Mouse (Mus musculus): ENCODE measurements at regions not wholly inside any gene's neighbourhood (a gene's known extent, or its start where the extent isn't known, plus 50 kb on each side); places are given as distances from the start of the nearest gene placed in this dataset.

DNA sequence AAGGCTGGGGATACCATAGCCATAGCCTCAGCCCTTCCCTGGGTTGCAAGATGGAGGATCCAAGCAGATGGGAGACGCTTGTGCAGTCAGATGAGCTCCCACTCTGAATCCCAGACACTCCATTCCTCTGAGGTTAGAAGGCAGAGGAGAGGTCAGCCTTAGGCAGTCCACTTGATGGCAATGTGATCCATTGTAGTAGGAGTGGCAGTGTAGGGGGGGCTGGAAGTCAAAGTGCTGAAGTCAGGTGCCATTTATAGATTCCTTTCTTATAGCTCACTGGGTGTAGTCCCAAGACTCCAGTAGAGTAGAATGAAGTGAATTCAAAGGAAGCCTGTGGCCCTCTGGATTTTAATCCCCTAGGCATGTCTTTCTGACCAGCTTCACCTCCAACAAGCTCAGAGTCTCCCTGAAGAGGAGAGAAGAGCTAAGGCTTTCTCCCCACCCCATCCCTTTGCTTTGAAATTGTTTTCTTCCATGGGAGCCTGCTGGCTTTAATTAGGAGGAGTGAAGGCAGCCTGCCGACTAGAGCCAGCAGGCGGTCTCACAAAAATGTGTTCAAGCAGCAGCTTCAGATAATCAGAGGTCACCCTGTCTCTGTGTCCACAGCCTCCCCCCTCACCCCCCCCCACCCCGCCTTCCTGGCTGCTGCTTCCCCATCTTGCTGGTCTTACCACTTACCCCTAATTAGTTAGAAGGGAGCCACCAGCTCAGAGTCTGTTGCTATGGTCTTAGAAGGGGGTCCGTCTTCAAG, 2426.4 kb upstream of the 5930422O12Rik start:
- Histone ChIP-seq H3K27ac (replicated peaks; ENCODE audit: low read depth, low read length) (no peak overlapping the region), H3K4me3 (ENCODE audit: insufficient read depth, low read depth, low read length) (no peak overlapping the region), H3K4me1 (ENCODE audit: control insufficient read depth, insufficient read depth, insufficient read length, low read length) (no peaks in the 10 kb centered on the region)

DNA sequence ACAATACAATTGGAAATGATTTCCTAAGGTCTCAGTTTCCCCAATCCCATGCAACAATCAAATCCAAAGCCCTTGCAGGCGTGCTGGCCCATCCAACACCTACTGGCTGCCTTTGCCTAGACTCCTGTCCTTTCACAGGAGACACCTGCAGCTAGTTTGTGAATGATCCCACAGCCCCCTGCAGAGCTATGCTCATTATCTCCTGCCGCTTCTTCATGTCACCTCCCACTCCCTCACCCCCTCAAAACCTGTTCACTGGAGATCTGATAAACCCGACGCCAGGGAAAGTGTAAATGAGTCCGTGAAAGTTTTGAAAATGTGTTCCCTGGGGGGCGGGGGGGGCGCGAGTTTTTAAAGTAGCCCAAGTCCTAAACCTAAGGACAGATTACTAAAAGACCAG, 2420.2 kb upstream of the 5930422O12Rik start:
- Histone ChIP-seq H3K4me1 (ENCODE audit: control insufficient read depth, insufficient read depth, insufficient read length, low read length) (no peaks in the 10 kb centered on the region), H3K27ac (replicated peaks; ENCODE audit: low read depth, low read length) (no peak overlapping the region), H3K4me3 (ENCODE audit: insufficient read depth, low read depth, low read length) (no peak overlapping the region)

DNA sequence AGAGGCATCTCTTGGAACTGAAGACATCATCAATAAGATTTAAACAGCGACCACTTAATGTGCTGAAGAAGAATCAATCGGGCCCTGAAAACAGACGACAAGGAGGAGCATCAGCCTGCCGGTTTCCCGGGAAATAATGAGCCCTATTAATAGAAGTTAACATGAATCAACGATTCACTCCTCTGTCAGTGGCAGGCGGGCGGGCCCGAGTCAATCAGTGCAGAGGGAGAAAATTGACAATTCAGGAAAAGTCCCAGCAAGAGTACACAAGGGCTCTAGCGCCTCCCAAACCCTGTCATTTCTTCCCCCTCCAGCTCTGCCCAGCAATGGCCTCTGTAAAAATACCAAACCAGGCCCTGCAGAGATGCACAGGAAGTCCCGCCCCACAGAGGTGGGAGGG, 2416.4 kb upstream of the 5930422O12Rik start:
- Histone ChIP-seq H3K4me3 (ENCODE audit: insufficient read depth, low read depth, low read length) (no peak overlapping the region), H3K27ac (replicated peaks; ENCODE audit: low read depth, low read length) (no peak overlapping the region), H3K4me1 (ENCODE audit: control insufficient read depth, insufficient read depth, insufficient read length, low read length) (no peaks in the 10 kb centered on the region)

DNA sequence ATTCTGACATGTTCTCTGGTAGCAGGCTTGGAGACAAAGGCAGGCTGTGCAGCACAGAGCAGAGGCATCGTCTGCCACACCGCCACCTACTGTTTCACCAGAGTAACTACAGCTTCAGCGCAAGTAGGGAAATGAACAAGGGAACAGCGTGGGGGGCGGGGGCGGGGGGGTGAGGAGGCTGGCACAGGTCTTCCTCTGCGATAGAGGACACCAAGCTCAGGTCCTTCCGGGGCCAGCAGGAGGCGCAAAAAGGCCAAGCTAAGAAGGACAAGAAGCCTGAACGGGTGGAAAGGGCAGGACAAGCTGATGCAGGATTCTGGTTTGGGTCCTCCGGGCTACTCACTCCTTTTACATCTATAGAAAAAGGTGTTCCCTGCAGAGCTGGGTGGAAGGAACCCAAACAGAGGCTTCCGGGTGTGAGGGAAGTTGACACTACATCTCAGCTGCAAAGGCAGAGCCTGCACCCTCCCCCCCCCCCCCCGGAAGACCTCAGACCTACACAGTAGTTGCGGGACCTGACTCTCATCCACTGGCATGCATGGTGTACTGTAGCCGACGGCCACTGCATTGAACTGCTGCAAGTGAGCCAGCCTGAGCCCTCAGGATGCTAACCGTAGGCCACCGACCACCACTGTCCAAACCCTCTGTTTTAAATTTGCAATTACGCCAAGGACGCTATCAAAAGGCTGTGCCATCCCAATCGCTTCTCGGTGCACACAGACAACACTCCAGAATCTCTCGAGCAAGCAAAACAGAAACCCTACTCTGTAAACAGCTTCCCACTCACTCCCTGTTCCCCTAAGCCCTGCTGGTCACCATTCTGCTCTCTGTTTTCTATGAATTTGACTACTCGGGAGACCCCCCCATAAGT, 2396.6 kb upstream of the 5930422O12Rik start:
- H3K27ac ChIP-seq (replicated peaks; ENCODE audit: low read depth, low read length) = no peak overlapping the region
- H3K4me1 ChIP-seq (ENCODE audit: control insufficient read depth, insufficient read depth, insufficient read length, low read length) = no peaks in the 10 kb centered on the region
- H3K4me3 ChIP-seq (ENCODE audit: insufficient read depth, low read depth, low read length) = peak overlapping the region; percentile 48

- Histone ChIP-seq H3K27ac (replicated peaks; ENCODE audit: low read depth, low read length) (no peak overlapping the region), H3K4me1 (ENCODE audit: control insufficient read depth, insufficient read depth, insufficient read length, low read length) (no peaks in the 10 kb centered on the region), H3K4me3 (ENCODE audit: insufficient read depth, low read depth, low read length) (peak overlapping the region; percentile 56)
Measured at GRCm38 (mm10) chr8:31033281-31033680, 2395.2 kb upstream of the 5930422O12Rik start.

DNA sequence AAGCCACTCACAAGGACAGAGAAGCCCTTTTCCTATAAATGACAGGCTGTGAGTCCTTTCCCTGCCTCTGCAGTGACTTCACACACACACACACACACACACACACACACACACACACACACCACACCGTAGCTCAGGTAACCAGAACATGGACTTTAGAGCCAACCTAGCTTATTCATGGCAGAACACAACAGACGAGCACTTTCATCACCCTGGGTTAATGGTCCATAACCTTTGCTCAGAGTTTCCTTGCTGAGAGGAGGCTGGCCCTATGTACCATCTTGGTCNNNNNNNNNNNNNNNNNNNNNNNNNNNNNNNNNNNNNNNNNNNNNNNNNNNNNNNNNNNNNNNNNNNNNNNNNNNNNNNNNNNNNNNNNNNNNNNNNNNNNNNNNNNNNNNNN, 2391.6 kb upstream of the 5930422O12Rik start:
- no peak overlapping the region for H3K4me3 ChIP-seq (ENCODE audit: insufficient read depth, low read depth, low read length)
- no peak overlapping the region for H3K27ac ChIP-seq (replicated peaks; ENCODE audit: low read depth, low read length)
- no peaks in the 10 kb centered on the region for H3K4me1 ChIP-seq (ENCODE audit: control insufficient read depth, insufficient read depth, insufficient read length, low read length)
